Mouse (Mus musculus) hindbrain, embryonic 15.5 days (tissue): ENCODE measurements around the gene Cxxc4. TPM values are rescaled to one million over a fixed set of nuclear protein-coding genes. Genes with fewer than 3 reads are reported as not detected.
A peak's percentile ranks its signal among the peaks of the same experiment; 100 is the strongest.

ENCODE experiments used
- ATAC-seq: fragments of 200-750 bp; cut with Nextera tagmentation; 2 replicates; pipeline ENCODE4 v1.8.0; 2017; ENCODE audit warnings: low read depth, moderate number of reproducible peaks, moderate TSS enrichment; ENCODE audit not compliant: low FRiP score
- H3K27ac ChIP-seq: fragments of 300-500 bp; sonication (generic); replicated peaks from 2 replicates; pipeline ENCODE4 v1.5.1; 2015; ENCODE audit warnings: mild to moderate bottlenecking, inconsistent platforms
- H3K27me3 ChIP-seq: fragments of 300-500 bp; sonication (generic); 2 replicates; pipeline ENCODE4 v1.6.1; 2015; ENCODE audit warnings: control low read depth, inconsistent platforms
- H3K36me3 ChIP-seq: fragments of 300-500 bp; sonication (generic); 2 replicates; pipeline ENCODE4 v1.6.1; 2015; ENCODE audit warnings: control low read depth, inconsistent platforms
- H3K4me1 ChIP-seq: fragments of 300-500 bp; sonication (generic); replicated peaks from 2 replicates; pipeline ENCODE4 v1.6.1; 2015; ENCODE audit warnings: control low read depth, inconsistent platforms
- H3K4me2 ChIP-seq: fragments of 300-500 bp; sonication (generic); 2 replicates; pipeline ENCODE4 v1.6.1; 2015; ENCODE audit warnings: moderate library complexity, mild to moderate bottlenecking, inconsistent platforms
- H3K4me3 ChIP-seq: fragments of 300-500 bp; sonication (generic); 2 replicates; pipeline ENCODE4 v1.5.1; 2015; ENCODE audit warnings: mild to moderate bottlenecking, inconsistent platforms
- H3K9ac ChIP-seq: fragments of 300-500 bp; sonication (generic); 2 replicates; pipeline ENCODE4 v1.6.1; 2015; ENCODE audit warnings: inconsistent platforms
- H3K9me3 ChIP-seq: fragments of 300-500 bp; sonication (generic); 2 replicates; pipeline ENCODE4 v1.6.1; 2016; ENCODE audit warnings: control low read depth, inconsistent platforms
- WGBS: fragments of 180-500 bp; shearing (Covaris S2); methylation state at CpG from one replicate; pipeline ENCODE4 v1.1.7; 2015; 5-methylcytosine and 5-hydroxymethylcytosine counted together
- polyA plus RNA-seq: library from polyadenylated mRNA; unstranded; fragments of >200 nt; fragmentation: Nextera tagmentation; extraction: Ambion mirVana; gene quantifications from 2 replicates; pipeline ENCODE4 v1.2.1, GENCODE M21; 2015

The Cxxc4 gene
- polyA plus RNA-seq, 1 experiment from 2014 or later = 27.5 TPM

DNA sequence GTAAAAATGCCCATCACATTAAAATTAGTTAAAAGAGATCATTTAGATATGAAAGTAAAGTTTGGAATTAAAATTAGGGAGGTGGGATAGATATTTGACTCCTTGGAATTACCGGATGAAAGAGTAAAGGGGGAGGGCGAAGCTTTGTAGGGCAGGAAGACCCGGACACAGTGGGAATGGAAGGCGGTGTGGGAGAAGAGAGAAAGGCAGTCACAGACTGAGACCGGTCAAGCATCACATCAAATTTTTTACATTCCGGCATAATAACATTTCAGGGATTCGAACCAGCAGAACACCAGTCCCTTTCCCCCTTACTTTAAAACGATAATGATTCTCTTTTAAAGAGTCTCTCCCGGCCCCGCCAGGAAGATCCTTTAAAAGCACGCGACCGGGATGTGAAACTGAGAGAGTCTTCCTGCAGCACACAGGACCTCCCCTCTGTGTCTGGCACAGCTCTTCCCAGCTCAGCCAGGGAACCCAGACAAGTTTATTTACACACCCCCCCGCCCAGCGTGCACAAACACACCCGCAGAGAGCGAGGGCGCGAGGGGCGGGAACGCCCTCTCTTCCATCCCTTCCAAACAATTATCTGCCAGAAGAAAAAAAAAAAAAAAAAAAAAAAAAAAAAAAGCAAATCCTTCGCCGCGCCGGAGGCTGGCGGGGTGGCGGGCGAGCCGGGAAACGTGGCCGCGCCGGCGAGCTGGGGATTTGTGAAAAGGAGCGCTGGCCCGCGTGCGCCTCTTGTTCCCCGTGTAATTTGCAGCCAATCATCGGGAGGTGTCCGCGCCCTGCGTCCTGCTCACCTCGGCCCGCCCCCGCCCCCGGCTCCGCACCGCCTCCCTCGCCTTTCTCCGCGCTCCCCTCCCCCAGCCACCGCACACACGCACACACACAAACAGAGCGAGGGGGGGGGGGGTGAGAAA, 532 bp upstream of the Cxxc4 start:
- peak overlapping the region; percentile 98 for H3K27ac ChIP-seq
- peak overlapping the region; percentile 84 for H3K4me2 ChIP-seq
- H3K36me3 ChIP-seq = no peaks in the 10 kb centered on the region
- peaks cover 11% of the 10 kb centered on the region for H3K4me1 ChIP-seq
- peak; percentile 86 for ATAC-seq
- H3K9me3 ChIP-seq = no peaks in the 10 kb centered on the region
- H3K9ac ChIP-seq = peak overlapping the region; percentile 47
- under 1% methylated on average over 37 of the region's 55 CpGs for WGBS
- peak overlapping the region; percentile 68 for H3K4me3 ChIP-seq
- no peaks in the 10 kb centered on the region for H3K27me3 ChIP-seq

DNA sequence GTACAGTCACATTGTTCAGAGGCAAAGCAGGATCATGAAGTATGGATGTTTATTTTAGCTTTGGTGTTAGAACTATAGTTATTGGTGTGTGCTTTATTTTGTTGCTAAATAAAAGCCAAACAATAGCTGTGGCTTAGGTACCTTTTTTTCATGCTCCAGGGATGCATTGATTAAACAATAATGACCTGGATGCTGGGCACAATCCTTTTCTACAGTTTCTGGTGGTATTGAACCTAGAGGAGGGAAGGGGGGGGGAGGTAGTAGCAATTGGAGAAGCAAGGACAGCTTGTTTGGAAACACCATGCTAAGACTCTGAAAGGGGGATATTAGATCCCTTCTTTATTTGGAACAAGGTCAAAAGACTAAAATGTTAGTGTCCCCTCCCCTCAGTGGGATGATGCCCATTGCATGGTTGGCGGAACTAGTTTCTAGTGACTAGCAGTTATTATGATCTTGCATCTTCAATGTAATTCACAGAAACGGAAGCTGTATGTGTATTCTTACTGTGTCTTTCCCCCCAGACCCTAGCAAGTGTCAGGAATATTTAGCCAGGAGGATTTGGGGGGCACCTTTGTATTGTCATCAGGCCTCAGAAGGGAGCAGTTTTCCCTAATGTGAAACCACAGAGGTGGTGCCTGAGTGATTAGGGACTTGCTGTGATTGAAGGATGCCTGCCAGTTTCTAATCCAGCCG, 975 bp downstream of the Cxxc4 start:
- H3K9ac ChIP-seq = peak overlapping the region; percentile 47
- peak overlapping the region; percentile 84 for H3K4me2 ChIP-seq
- WGBS = 17% methylated on average over 3 of the region's 3 CpGs
- no peaks in the 10 kb centered on the region for H3K36me3 ChIP-seq
- no peaks in the 10 kb centered on the region for H3K9me3 ChIP-seq
- H3K27ac ChIP-seq = peak overlapping the region; percentile 98
- H3K27me3 ChIP-seq = no peaks in the 10 kb centered on the region
- peak overlapping the region; percentile 68 for H3K4me3 ChIP-seq
- no peak for ATAC-seq
- H3K4me1 ChIP-seq = peaks cover 18% of the 10 kb centered on the region

DNA sequence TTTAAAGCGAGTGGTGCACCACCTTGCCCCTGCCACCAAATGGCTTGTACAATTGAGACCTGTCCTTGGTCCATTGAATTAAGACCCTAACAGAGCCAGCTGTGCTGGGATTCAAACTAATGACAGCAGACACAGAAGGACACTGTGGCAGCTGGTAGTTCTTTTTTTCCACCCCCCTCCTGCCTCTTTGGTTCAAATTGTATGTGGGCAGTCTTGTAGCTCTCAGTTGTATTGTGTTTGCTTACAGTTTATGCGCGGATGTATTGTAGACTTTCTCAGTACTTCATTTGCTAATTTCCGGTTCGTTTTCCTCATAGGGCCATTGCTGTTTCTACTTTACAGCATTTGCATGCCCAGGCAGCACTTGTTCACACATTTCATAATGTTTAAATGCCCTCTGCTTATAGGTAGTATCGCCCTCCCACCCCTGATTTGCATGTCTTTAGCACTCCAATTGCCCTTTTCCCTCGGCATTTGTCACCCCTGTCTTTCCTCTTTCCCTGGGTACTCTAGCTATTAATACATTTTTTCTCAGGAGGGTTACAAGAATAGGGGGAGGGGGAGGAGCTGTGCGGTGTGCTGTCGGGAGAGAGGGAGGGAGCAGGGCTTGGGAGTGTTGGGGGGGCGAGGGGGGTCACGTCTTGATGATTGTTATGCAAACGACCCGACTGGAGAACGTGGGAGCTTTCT, 2.5 kb downstream of the Cxxc4 start:
- no peaks in the 10 kb centered on the region for H3K9me3 ChIP-seq
- H3K27me3 ChIP-seq = no peaks in the 10 kb centered on the region
- 1% methylated on average over 14 of the region's 14 CpGs for WGBS
- H3K4me1 ChIP-seq = peaks cover 32% of the 10 kb centered on the region
- peak overlapping the region; percentile 77 for H3K9ac ChIP-seq
- H3K4me2 ChIP-seq = peak overlapping the region; percentile 84
- no peak for ATAC-seq
- no peaks in the 10 kb centered on the region for H3K36me3 ChIP-seq
- peak overlapping the region; percentile 98 for H3K27ac ChIP-seq
- H3K4me3 ChIP-seq = peak overlapping the region; percentile 68

DNA sequence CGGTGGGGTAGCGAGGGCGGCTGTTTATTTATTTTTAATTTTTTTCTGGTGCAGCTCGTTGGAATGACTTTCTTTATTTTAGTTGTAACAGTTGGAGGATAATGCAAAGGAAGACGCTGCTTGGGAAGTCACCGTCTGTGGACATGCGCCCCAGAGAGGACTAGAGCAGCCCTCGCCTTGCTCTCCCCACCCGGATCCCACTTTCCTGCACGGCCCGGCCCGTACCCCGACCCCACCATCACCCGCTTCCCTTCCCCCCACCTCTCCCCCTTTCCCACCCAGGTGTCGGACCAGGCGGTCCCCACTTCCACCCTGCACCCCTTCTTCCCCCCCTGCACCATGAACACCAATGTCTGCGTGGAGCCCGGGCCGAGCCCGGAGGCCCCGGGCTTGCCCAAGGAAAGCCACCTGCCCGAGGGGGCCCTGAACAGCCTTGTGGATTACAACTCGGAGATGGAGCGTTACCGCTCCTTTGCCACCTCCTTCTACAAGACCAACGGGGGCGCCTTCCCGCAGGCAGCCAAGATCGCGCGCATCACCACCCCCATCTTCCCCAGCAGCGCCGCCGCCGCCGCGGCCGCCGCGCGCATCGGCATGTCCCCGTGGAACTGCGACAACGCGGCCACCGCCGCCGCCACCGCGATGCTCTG, 3.2 kb downstream of the Cxxc4 start:
- Histone ChIP-seq H3K4me2 (peak overlapping the region; percentile 84), H3K36me3 (no peaks in the 10 kb centered on the region)

DNA sequence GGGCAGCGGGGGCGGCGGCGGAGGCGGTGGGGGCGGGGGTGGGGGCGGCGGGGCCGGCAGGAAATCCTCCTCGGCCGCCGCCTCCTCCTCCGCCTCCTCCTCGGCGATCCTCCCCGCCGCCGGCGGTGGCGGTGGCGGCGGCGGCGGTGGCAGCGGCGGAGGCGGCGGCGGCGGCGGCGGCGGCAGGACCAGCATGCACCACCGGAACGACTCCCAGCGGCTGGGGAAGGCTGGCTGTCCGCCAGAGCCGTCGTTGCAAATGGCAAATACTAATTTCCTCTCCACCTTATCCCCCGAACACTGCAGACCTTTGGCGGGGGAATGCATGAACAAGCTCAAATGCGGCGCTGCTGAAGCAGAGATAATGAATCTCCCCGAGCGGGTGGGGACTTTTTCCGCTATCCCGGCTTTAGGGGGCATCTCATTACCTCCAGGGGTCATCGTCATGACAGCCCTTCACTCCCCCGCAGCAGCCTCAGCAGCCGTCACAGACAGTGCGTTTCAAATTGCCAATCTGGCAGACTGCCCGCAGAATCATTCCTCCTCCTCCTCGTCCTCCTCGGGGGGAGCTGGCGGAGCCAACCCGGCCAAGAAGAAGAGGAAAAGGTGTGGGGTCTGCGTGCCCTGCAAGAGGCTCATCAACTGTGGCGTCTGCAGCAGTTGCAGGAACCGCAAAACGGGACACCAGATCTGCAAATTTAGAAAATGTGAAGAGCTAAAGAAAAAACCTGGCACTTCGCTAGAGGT, 3.9 kb downstream of the Cxxc4 start:
- Histone ChIP-seq H3K27ac (peak overlapping the region; percentile 98), H3K4me2 (peak overlapping the region; percentile 84), H3K9ac (peak overlapping the region; percentile 77), H3K27me3 (no peaks in the 10 kb centered on the region), H3K4me1 (peaks cover 31% of the 10 kb centered on the region), H3K4me3 (peak overlapping the region; percentile 68), H3K9me3 (no peaks in the 10 kb centered on the region), H3K36me3 (no peaks in the 10 kb centered on the region)
- peak; percentile 60 for ATAC-seq
- 1% methylated on average over 29 of the region's 61 CpGs for WGBS

More for the DNA sequence above, 3.2 kb downstream of the Cxxc4 start:
- Histone ChIP-seq H3K9me3 (no peaks in the 10 kb centered on the region), H3K9ac (peak overlapping the region; percentile 77), H3K27ac (peak overlapping the region; percentile 98), H3K27me3 (no peaks in the 10 kb centered on the region), H3K4me3 (peak overlapping the region; percentile 68), H3K4me1 (peaks cover 35% of the 10 kb centered on the region)
- peak; percentile 32 for ATAC-seq
- WGBS = 0% methylated on average over 47 of the region's 51 CpGs

DNA sequence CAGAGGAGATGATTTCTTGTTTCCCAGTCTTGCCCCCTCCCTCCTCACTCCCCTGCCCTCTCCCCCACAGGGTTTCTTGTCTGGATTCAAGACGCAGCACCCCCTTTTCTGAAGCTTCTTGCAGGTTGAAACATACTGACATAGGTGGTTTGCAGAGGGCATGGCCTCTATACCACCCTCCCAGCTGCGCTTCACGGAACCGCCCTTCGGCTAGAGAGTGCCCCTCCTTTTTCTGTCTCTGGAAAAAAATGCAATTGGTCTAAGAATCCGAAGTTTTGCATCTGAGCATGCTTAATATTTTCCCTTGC, 4.4 kb downstream of the Cxxc4 start:
- Histone ChIP-seq H3K4me2 (peak overlapping the region; percentile 84), H3K4me1 (peaks cover 30% of the 10 kb centered on the region), H3K9me3 (no peaks in the 10 kb centered on the region), H3K27me3 (no peaks in the 10 kb centered on the region), H3K4me3 (peak overlapping the region; percentile 68), H3K9ac (peak overlapping the region; percentile 77), H3K36me3 (no peaks in the 10 kb centered on the region), H3K27ac (peak overlapping the region; percentile 98)
- WGBS = 1% methylated on average over 6 of the region's 6 CpGs
- no peak for ATAC-seq

DNA sequence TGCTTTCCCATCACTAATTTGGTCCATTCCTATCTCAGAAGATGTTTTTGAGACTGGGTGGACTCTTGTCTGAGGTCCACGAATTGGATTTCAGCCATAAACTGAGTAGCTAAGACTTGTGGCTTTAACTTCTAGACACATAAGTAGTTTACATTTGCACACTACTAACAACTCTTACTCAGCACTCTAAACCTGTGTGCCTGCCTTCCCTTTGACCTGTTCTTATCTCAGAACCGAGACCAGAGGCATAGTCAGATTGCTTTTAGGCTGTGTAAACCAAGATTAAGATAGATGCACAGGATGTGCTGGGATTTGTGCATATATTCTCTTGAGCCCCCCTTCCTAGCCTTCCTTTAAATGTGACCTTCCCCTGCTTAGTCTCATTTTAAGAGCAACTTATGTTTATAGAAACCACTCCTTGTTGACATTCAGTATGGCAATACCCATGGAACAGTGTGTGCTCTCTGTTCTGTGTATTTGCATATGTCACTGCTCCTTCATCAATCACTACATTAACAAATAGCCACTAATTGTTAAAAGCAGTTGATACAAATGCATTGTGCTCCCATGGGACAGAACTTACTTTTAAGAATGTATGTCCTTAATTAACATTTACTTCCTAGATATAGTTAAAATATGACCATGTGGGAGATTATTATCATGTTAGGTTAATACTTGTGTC, 7.0 kb downstream of the Cxxc4 start:
- Histone ChIP-seq H3K4me3 (no peak overlapping the region), H3K36me3 (no peaks in the 10 kb centered on the region), H3K4me1 (peaks cover 30% of the 10 kb centered on the region), H3K9me3 (no peaks in the 10 kb centered on the region), H3K27ac (no peak overlapping the region), H3K27me3 (no peaks in the 10 kb centered on the region), H3K4me2 (peak overlapping the region; percentile 53), H3K9ac (no peak overlapping the region)
- 46% methylated on average over 2 of the region's 2 CpGs for WGBS
- ATAC-seq = no peak

DNA sequence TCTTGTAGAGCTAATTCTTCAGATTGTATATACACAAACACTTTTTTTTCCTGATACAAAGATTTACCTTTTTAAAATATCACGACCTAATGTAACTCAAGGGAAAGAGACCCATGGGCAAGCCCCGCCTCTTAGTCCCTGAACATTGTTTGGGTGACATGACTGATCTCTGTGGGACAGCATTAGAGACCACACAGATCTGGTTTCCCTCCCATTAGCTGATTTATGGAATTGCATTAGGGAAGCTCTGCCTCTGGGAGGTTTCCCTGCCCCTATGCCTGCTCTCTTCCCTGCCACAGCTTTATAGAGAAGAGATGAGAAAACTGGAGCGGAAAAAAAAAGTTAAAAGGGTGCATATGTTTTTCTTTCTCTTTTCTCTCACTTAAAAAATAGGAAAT, 7.6 kb downstream of the Cxxc4 start:
- no peak for ATAC-seq
- Histone ChIP-seq H3K9me3 (no peaks in the 10 kb centered on the region), H3K4me2 (peak overlapping the region; percentile 32), H3K27me3 (no peaks in the 10 kb centered on the region), H3K27ac (no peak overlapping the region), H3K36me3 (no peaks in the 10 kb centered on the region), H3K4me1 (peaks cover 26% of the 10 kb centered on the region), H3K4me3 (no peak overlapping the region), H3K9ac (no peak overlapping the region)
- 18% methylated on average over 3 of the region's 3 CpGs for whole genome bisulfite sequencing

DNA sequence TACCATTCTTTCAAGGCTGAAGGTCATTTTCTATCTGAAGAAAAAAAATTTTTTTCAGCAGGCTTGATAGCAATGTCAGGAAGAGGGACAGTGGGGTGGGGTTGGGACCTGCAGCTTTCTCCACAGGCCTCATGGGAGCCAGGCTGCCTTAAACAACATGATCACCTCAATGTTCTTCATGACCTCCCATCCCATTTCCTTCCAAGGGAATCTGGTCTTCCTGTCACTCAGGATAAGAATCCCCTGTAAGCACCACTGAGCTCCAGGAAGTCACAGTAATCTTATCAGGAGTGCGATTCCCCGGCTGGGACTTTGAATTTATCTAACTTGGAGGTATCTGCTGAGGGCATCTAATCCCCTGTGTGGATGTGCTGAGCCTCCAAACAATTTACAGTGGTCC, 17.9 kb downstream of the Cxxc4 start:
- WGBS = 79% methylated on average over 2 of the region's 2 CpGs
- no peak for ATAC-seq

DNA sequence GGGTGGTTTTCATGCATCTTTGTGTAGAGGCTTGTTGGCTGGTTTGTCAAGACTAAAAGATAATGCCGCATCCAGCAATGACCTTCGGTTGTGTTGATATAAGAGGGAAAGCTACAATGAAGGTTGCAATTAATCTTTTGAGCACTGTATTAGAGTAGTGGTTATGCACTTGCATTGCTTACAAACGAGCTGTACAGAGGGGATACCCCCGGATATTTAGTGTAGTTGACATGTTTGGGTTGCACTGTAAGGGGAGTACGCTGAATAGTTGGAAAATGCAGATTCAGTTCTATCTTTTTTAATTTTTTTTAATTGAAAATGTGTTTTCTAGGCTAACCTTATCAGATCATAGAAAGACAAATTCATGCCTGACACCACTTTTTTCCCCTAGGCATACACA, 22.4 kb downstream of the Cxxc4 start:
- 0 out of 2 replicates have a peak, but pooled peaks cover 4% of the 10 kb centered on the region for H3K36me3 ChIP-seq
- H3K4me2 ChIP-seq = no peak overlapping the region
- WGBS = 57% methylated on average over 5 of the region's 5 CpGs
- H3K27me3 ChIP-seq = no peaks in the 10 kb centered on the region
- H3K9ac ChIP-seq = no peak overlapping the region
- H3K4me3 ChIP-seq = no peak overlapping the region
- no peak for ATAC-seq
- no peak overlapping the region for H3K27ac ChIP-seq
- no peaks in the 10 kb centered on the region for H3K9me3 ChIP-seq
- peaks cover 6% of the 10 kb centered on the region; the same call in 1 of the 2 replicates for H3K4me1 ChIP-seq

More for the DNA sequence above, 17.9 kb downstream of the Cxxc4 start:
- Histone ChIP-seq H3K4me2 (no peak overlapping the region), H3K27ac (no peak overlapping the region), H3K9me3 (no peaks in the 10 kb centered on the region), H3K9ac (no peak overlapping the region), H3K4me3 (no peak overlapping the region), H3K27me3 (no peaks in the 10 kb centered on the region), H3K36me3 (0 out of 2 replicates have a peak, but pooled peaks cover 4% of the 10 kb centered on the region), H3K4me1 (peaks cover 2% of the 10 kb centered on the region; the same call in 1 of the 2 replicates)
